Mouse (Mus musculus): Measurements from ENCODE around the gene Cd59b.

DNA sequence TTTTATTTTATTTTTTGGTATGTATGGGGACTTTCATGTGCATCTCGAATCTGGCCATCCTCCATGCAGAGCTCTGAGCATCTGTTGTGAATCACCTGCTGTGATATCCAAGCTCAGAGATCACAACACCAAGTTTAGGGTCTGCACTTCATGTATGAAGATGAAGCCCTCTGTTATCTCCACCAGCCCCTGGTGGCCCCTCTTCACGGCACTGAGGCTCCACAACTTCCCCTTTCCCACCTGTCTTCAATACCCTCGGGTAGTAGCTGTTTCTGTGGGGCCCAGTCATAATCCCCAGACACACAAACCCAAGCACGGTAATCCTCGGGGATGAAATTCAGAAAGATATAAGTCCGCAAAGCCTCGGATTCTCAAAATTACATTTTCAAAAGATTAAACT, 46.6 kb upstream of the Cd59b start:
- TF ChIP-seq POLR2A (IDR thresholded peaks at IDR 0.05; ENCODE audit: control insufficient read depth, extremely low read depth, insufficient read depth, low read length, poor library complexity) (no peak), CTCF (IDR thresholded peaks at IDR 0.05; ENCODE audit: borderline replicate concordance, control insufficient read depth, extremely low read depth, insufficient read depth, low read length, poor library complexity) (no peak)
